Mouse (Mus musculus) CD8-positive naive resting alpha-beta T cell, adult 2 months (primary cell): Measurements from ENCODE around the gene Col15a1.

Source experiments
- DNase-seq, 2 experiments: peaks; one replicate each; pipeline ENCODE4 v3.0.0; 2022; ENCODE audit warnings: low read depth in 2 of 2, low spot score in 2 of 2

Gene Col15a1

GRCm38 (mm10) chr4:47207969-47208420, at the start of gene Col15a1:
Gene Col15a1 (plus strand): TSS chr4:47208161.
- DNase-seq = no peak

GRCm38 (mm10) chr4:47161103-47161755, 46.7 kb upstream of the Col15a1 start:
- DNase-seq = no peak

- DNase-seq = no peak
Measured at GRCm38 (mm10) chr4:47161756-47162587, 46.0 kb upstream of the Col15a1 start.

GRCm38 (mm10) chr4:47172314-47172713, 35.6 kb upstream of the Col15a1 start:
- DNase-seq = no peak

- DNase-seq = no peak
Measured at GRCm38 (mm10) chr4:47177101-47177500, 30.9 kb upstream of the Col15a1 start.

GRCm38 (mm10) chr4:47178261-47178961, 29.6 kb upstream of the Col15a1 start:
- DNase-seq = no peak

GRCm38 (mm10) chr4:47179535-47179934, 28.4 kb upstream of the Col15a1 start:
- DNase-seq = no peak

GRCm38 (mm10) chr4:47184058-47184661, 23.8 kb upstream of the Col15a1 start:
- no peak for DNase-seq

GRCm38 (mm10) chr4:47186514-47186913, 21.4 kb upstream of the Col15a1 start:
- no peak for DNase-seq

- no peak for DNase-seq
Measured at GRCm38 (mm10) chr4:47196173-47196572, 11.8 kb upstream of the Col15a1 start.

- DNase-seq = no peak
Measured at GRCm38 (mm10) chr4:47203643-47204042, 4.3 kb upstream of the Col15a1 start.

- DNase-seq = no peak
Measured at GRCm38 (mm10) chr4:47205846-47206245, 2.1 kb upstream of the Col15a1 start.

GRCm38 (mm10) chr4:47208421-47208991, 545 bp downstream of the Col15a1 start:
- DNase-seq = no peak

- DNase-seq = no peak
Measured at GRCm38 (mm10) chr4:47209466-47209865, 1.5 kb downstream of the Col15a1 start.

GRCm38 (mm10) chr4:47218828-47219227, 10.9 kb downstream of the Col15a1 start:
- DNase-seq = no peak

GRCm38 (mm10) chr4:47219393-47219792, 11.4 kb downstream of the Col15a1 start:
- no peak for DNase-seq

- DNase-seq = no peak
Measured at GRCm38 (mm10) chr4:47220544-47220943, 12.6 kb downstream of the Col15a1 start.

GRCm38 (mm10) chr4:47222146-47222545, 14.2 kb downstream of the Col15a1 start:
- DNase-seq = no peak

GRCm38 (mm10) chr4:47225920-47226319, 18.0 kb downstream of the Col15a1 start:
- no peak for DNase-seq

- no peak for DNase-seq
Measured at GRCm38 (mm10) chr4:47227101-47227500, 19.1 kb downstream of the Col15a1 start.

- no peak for DNase-seq
Measured at GRCm38 (mm10) chr4:47227756-47228155, 19.8 kb downstream of the Col15a1 start.
